Mouse (Mus musculus) cerebellum, adult 2 months (tissue): ENCODE measurements around the gene Arsg. TPM values are rescaled to one million over a fixed set of nuclear protein-coding genes. Genes with fewer than 3 reads are reported as not detected.
A peak's percentile ranks its signal among the peaks of the same experiment; 100 is the strongest.

Source experiments
- DNase-seq, 2 experiments: peaks; one replicate each; pipeline ENCODE4 v3.0.0; 2021
- H3K27ac ChIP-seq: fragments of 200-500 bp; 2 replicates; pipeline ENCODE4 v1.5.1; 2012; ENCODE audit warnings: low read length, control low read depth, inconsistent platforms; ENCODE audit not compliant: insufficient read depth
- H3K27me3 ChIP-seq: fragments of 200-500 bp; 2 replicates; pipeline ENCODE4 v1.6.1; 2012; ENCODE audit warnings: inconsistent platforms, mild to moderate bottlenecking, low read length, moderate library complexity; ENCODE audit not compliant: control insufficient read depth, insufficient read depth
- H3K4me1 ChIP-seq: fragments of 200-500 bp; 2 replicates; pipeline ENCODE4 v1.6.1; 2011; ENCODE audit warnings: low read length; ENCODE audit not compliant: control insufficient read depth, insufficient read depth
- H3K4me3 ChIP-seq: fragments of 200-500 bp; replicated peaks from 2 replicates; pipeline ENCODE3; 2011; ENCODE audit warnings: mild to moderate bottlenecking, low read depth, low read length, control low read depth; ENCODE audit not compliant: insufficient read depth
- CTCF ChIP-seq: fragments of 200-500 bp; IDR thresholded peaks from 2 replicates; pipeline ENCODE4 v1.5.1; 2011; ENCODE audit warnings: low read depth, mild to moderate bottlenecking, control low read depth, low read length, moderate library complexity, borderline replicate concordance; ENCODE audit not compliant: insufficient read depth
- POLR2A ChIP-seq: fragments of 200-500 bp; IDR thresholded peaks from 2 replicates; pipeline ENCODE4 v1.6.1; 2011; ENCODE audit warnings: low read length, control low read depth, borderline replicate concordance; ENCODE audit not compliant: insufficient read depth
- WGBS: fragments of 180-500 bp; shearing (Covaris S2); methylation state at CpG from one replicate; pipeline ENCODE4 v1.1.7; 2018; 5-methylcytosine and 5-hydroxymethylcytosine counted together
- polyA plus RNA-seq: library from polyadenylated mRNA; depleted of rRNA; stranded (reverse); fragments of >200 nt; gene quantifications from 2 replicates; pipeline ENCODE4 v1.2.3, GENCODE M21; 2012

Gene Arsg
- polyA plus RNA-seq, 1 experiment, result 47.1 TPM

DNA sequence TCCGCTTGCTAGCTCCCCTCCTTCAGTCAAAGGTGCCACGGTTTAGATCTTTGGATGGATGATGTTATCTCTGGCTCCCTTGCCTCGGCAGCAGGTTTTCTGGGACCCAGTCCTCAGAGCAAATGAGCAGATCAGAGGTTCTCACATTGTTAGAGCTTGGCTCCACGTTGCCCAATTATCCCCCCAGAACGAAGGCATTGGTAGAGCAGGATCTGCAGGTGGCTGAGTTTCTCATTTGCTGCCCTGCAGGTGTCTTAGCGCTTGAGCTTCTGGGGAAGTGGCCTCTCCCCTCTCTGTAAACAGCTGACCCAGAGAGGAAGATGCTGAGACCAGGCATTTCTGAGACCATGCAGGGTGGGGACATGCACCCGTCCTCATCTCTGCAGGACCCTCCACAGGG is 47.8 kb downstream of the Arsg start:
- H3K27ac ChIP-seq, result 0 out of 2 replicates have a peak overlapping the region, but pooled peaks have one; percentile 19
- WGBS, result 23% methylated on average over 7 of the region's 7 CpGs

GRCm38 (mm10) chr11:109524869-109525268 is 51.7 kb downstream of the Arsg start:
- H3K27me3 ChIP-seq, result no peaks in the 10 kb centered on the region
- TF ChIP-seq POLR2A, result no peak
- TF ChIP-seq CTCF, result no peak
- 90% methylated on average over 5 of the region's 5 CpGs for WGBS
- DNase-seq, result no peak
- peaks cover 22% of the 10 kb centered on the region for H3K4me1 ChIP-seq
- H3K27ac ChIP-seq, result no peak overlapping the region
- H3K4me3 ChIP-seq, result no peak overlapping the region

More for the DNA sequence above, 47.8 kb downstream of the Arsg start:
- H3K27me3 ChIP-seq, result no peaks in the 10 kb centered on the region
- H3K4me3 ChIP-seq, result no peak overlapping the region
- TF ChIP-seq CTCF (no peak), POLR2A (no peak)
- peaks cover 19% of the 10 kb centered on the region; the same call in 1 of the 2 replicates for H3K4me1 ChIP-seq
- DNase-seq, result peak; percentile 53 to 56

DNA sequence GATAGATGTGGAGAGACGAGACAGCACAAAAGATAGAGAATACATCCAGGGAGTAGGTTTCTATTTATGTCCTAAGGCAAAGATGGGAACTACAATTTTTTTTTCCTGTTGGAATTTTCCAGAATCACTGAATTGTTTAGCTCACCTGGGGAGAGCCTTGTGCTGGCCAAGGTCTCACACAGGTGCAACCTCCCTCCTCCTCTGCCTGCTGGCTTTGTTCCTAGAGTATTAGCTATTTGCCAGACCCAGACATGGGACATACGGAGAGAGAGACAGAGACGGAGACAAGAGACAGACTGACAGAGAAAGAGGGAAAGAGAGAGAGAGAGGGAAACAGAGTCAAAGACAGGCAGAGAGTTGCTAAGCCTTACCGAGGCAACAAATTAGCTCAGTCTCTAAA is 52.4 kb downstream of the Arsg start:
- no peaks in the 10 kb centered on the region for H3K27me3 ChIP-seq
- DNase-seq, result peak; percentile 73 to 92
- H3K4me1 ChIP-seq, result peaks cover 27% of the 10 kb centered on the region
- WGBS, result 20% methylated on average over 4 of the region's 4 CpGs
- TF ChIP-seq POLR2A, result no peak
- no peak for TF ChIP-seq CTCF
- H3K27ac ChIP-seq, result no peak overlapping the region
- no peak overlapping the region for H3K4me3 ChIP-seq

DNA sequence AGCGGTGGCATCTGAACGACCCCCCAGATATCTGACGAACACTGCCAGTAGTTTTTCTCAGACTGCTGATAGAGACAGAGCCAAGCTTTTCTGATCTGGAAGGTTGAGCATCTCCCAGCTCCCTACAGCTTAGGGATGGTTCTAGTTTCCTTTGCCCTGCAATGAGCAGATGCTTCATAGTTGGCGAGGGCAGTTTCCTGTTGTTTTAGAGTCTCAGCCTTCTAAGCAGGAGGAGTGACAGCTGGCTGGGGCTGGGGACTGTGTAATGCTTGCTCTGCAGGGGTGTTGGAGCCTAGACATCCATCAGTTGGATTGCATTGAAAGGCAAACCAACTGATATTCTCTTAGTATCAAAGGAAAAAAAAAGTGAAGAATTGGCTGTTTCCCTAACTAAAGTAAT is 56.9 kb downstream of the Arsg start:
- TF ChIP-seq POLR2A (no peak), CTCF (no peak)
- peak in 1 of 2 experiments; percentile 51 for DNase-seq
- Histone ChIP-seq H3K4me1 (peaks cover 16% of the 10 kb centered on the region), H3K4me3 (no peak overlapping the region), H3K27ac (no peak overlapping the region), H3K27me3 (no peaks in the 10 kb centered on the region)
- WGBS, result 30% methylated on average over 4 of the region's 4 CpGs

GRCm38 (mm10) chr11:109535966-109536365 is 62.8 kb downstream of the Arsg start:
- no peak overlapping the region for H3K27ac ChIP-seq
- TF ChIP-seq POLR2A (no peak), CTCF (no peak)

DNA sequence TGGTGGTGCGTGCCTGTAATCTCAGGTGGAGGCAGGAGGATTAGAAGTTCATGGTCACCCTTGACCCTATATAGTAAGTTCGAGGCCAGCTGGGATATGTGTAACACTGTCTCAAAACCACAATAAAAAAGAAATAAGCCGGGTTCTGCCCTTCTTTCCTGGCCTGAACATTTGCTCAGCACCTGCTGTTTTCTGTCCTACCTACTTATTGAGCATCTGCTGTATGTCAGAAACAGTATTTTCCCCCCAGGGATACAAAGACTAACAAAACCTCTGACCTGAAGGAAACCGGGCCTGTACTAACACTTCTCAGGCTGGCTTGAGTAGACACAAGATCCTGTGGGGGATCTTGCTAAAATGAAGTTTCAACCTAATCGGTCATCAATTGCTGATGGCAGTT is 63.8 kb downstream of the Arsg start:
- Histone ChIP-seq H3K27me3 (no peaks in the 10 kb centered on the region), H3K4me3 (no peak overlapping the region), H3K4me1 (peaks cover 28% of the 10 kb centered on the region), H3K27ac (no peak overlapping the region)
- TF ChIP-seq CTCF (no peak), POLR2A (no peak)
- 42% methylated on average over 5 of the region's 5 CpGs for WGBS
- peak in 1 of 2 experiments; percentile 61 for DNase-seq

More at GRCm38 (mm10) chr11:109535966-109536365, 62.8 kb downstream of the Arsg start:
- peaks cover 28% of the 10 kb centered on the region for H3K4me1 ChIP-seq
- peak; percentile 66 to 86 for DNase-seq
- no peaks in the 10 kb centered on the region for H3K27me3 ChIP-seq
- WGBS, result 14% methylated on average over 6 of the region's 6 CpGs
- H3K4me3 ChIP-seq, result no peak overlapping the region

- WGBS, result 54% methylated on average over 6 of the region's 6 CpGs
- no peak for DNase-seq
- H3K27ac ChIP-seq, result no peak overlapping the region
- no peaks in the 10 kb centered on the region for H3K27me3 ChIP-seq
- peaks cover 28% of the 10 kb centered on the region for H3K4me1 ChIP-seq
- no peak overlapping the region for H3K4me3 ChIP-seq
- no peak for TF ChIP-seq CTCF
- TF ChIP-seq POLR2A, result no peak
These were observed 66.1 kb downstream of the Arsg start for GRCm38 (mm10) chr11:109539290-109539689.

GRCm38 (mm10) chr11:109543466-109543865 is 70.3 kb downstream of the Arsg start:
- H3K4me3 ChIP-seq, result no peak overlapping the region
- H3K27me3 ChIP-seq, result no peaks in the 10 kb centered on the region
- H3K27ac ChIP-seq, result no peak overlapping the region
- no peak for DNase-seq
- WGBS, result 90% methylated on average over 9 of the region's 9 CpGs
- TF ChIP-seq CTCF, result no peak
- TF ChIP-seq POLR2A, result no peak
- H3K4me1 ChIP-seq, result peaks cover 7% of the 10 kb centered on the region
